Mouse (Mus musculus): ENCODE measurements around the gene Kdm5b.

- TF ChIP-seq CTCF (IDR thresholded peaks at IDR 0.05; ENCODE audit: low read depth) (no peak), EP300 (optimal IDR thresholded peaks at IDR 0.05) (no peak)
Measured at GRCm38 (mm10) chr1:134617656-134618055, 57.7 kb downstream of the Kdm5b start.
